In the genomic region with DNA sequence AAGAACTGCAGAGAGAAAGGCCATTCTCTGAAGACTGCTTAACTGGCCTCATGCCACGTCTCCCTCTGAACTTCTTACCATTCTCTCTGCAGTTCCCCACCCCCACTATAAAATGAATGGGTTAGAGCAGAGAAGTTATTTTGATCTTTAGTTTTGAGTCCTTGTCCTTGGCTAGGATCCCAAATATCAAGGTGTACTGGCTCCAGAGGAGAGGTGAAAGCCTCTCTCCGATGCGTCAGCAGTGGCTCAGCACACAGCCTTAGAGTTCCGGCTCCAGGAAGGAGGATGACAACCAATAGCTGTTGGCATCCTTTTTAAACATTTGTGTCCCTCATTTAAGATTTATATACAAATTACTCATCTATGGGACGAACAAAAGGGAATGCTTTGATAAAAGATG, we compare ENCODE assay signal across 21 mouse cellular contexts.
DNase-seq lines count a peak whose midpoint lies in the region; ATAC-seq and TF ChIP-seq lines count a peak whose summit lies in the region.
"Had no signal": no experiment of that assay in that cellular context is flagged by ENCODE, and none has a peak within 500 bp of the region (broad histone marks: within the 10 kb centered on the region; RNA-seq: fewer than 3 reads in every experiment).

No protein-coding gene starts in this region.

- H3K9ac ChIP-seq in liver, adult 2 months (ENCODE audit: low read depth, low read length), result no peak overlapping the region
- H3K9ac ChIP-seq in liver, embryonic 12.5 days, result no peak overlapping the region
- H3K9ac ChIP-seq: embryonic facial prominence, embryonic 15.5 days; heart, embryonic 12.5 days had no signal

- no peak overlapping the region for H3K4me3 ChIP-seq in kidney, adult 2 months (ENCODE audit: insufficient read depth, low read depth, low read length)
- H3K4me3 ChIP-seq in liver, adult 2 months (ENCODE audit: insufficient read depth, low read depth, low read length), result no peak overlapping the region
- H3K4me3 ChIP-seq in liver, embryonic 12.5 days, result no peak overlapping the region
- H3K4me3 ChIP-seq: embryonic facial prominence, embryonic 15.5 days; erythroblast, embryonic 14.5 days; forebrain, embryonic 10.5 days; gastrocnemius, adult 2 months; heart, embryonic 12.5 days had no signal

- H3K27ac ChIP-seq in kidney, adult 2 months (ENCODE audit: insufficient read depth, low read depth, low read length), result no peak overlapping the region
- H3K27ac ChIP-seq in liver, adult 2 months (replicated peaks; ENCODE audit: insufficient read depth, low read depth, low read length), result peak overlapping the region; percentile 31; the same call in 1 of the 2 replicates
- H3K27ac ChIP-seq in liver, embryonic 12.5 days, result no peak overlapping the region
- H3K27ac ChIP-seq: embryonic facial prominence, embryonic 15.5 days; forebrain, embryonic 10.5 days; gastrocnemius, adult 2 months had no signal

- no peaks in the 10 kb centered on the region for H3K79me2 ChIP-seq in liver, adult 2 months (ENCODE audit: control insufficient read depth, insufficient read depth, low read length)

- no peak for TF ChIP-seq CTCF in kidney, adult 2 months (conservative IDR thresholded peaks at IDR 0.05; ENCODE audit: insufficient read depth, insufficient read length, low read depth, low read length)
- TF ChIP-seq CTCF in liver, adult 2 months (IDR thresholded peaks at IDR 0.05; ENCODE audit: low read depth, low read length), result no peak

- ATAC-seq in liver, embryonic 12.5 days, result no peak
- ATAC-seq: activated CD4-positive, CD25-positive, alpha-beta regulatory T cell, adult 4 months; forebrain, embryonic 14.5 days; hindbrain, embryonic 16.5 days; inflammation-experienced regulatory T-cells, adult 6 months; Patski had no signal

- no peak for TF ChIP-seq POLR2A in kidney, adult 2 months (IDR thresholded peaks at IDR 0.05; ENCODE audit: low read depth, low read length)
- TF ChIP-seq POLR2A in liver, adult 2 months (IDR thresholded peaks at IDR 0.05; ENCODE audit: extremely low read depth, insufficient read depth, low read length), result no peak

- peak; percentile 63 for DNase-seq in kidney, adult 2 months
- DNase-seq in kidney, adult 11 months, result no peak
- peak; percentile 68 for DNase-seq in liver, adult 2 months (ENCODE audit: extremely low read depth, low read depth, low spot score)
- peak; percentile 44 to 46 for DNase-seq in adrenal gland, postnatal 36 days
- no peak for DNase-seq in layer of hippocampus, postnatal 36 days
- DNase-seq: cerebellum, adult 18-20 months; cerebellum, adult 9-11 months; embryo, embryonic 11 days; gastrocnemius, adult 2 months; gastrocnemius, postnatal 25 days had no signal

- H3K4me1 ChIP-seq in kidney, adult 2 months (ENCODE audit: control insufficient read depth, insufficient read depth, low read length), result no peaks in the 10 kb centered on the region
- H3K4me1 ChIP-seq in liver, adult 2 months (ENCODE audit: control insufficient read depth, insufficient read depth, low read length), result peaks cover 14% of the 10 kb centered on the region
- no peaks in the 10 kb centered on the region for H3K4me1 ChIP-seq in liver, embryonic 12.5 days
- H3K4me1 ChIP-seq: embryonic facial prominence, embryonic 15.5 days; forebrain, embryonic 10.5 days had no signal

- no peaks in the 10 kb centered on the region for H3K36me3 ChIP-seq in kidney, adult 2 months (ENCODE audit: control insufficient read depth, insufficient read depth, low read length)
- peaks cover 20% of the 10 kb centered on the region for H3K36me3 ChIP-seq in liver, adult 2 months (ENCODE audit: control insufficient read depth, insufficient read depth, low read length)
- no peaks in the 10 kb centered on the region for H3K36me3 ChIP-seq in liver, embryonic 12.5 days
- H3K36me3 ChIP-seq: embryonic facial prominence, embryonic 15.5 days; forebrain, embryonic 10.5 days; heart, embryonic 12.5 days had no signal

- H3K9me3 ChIP-seq in liver, embryonic 12.5 days (replicated peaks), result no peaks in the 10 kb centered on the region
- H3K9me3 ChIP-seq: embryonic facial prominence, embryonic 15.5 days; forebrain, embryonic 10.5 days; heart, embryonic 12.5 days had no signal

- WGBS in kidney, adult 2 months, result 68% methylated on average over 5 of the region's 5 CpGs
- 66% methylated on average over 5 of the region's 5 CpGs for WGBS in liver, adult 2 months
- WGBS in liver, embryonic 12.5 days (ENCODE audit: insufficient replicate concordance), result 78% methylated on average over 5 of the region's 5 CpGs

- H3K4me2 ChIP-seq in liver, embryonic 12.5 days, result no peak overlapping the region
- H3K4me2 ChIP-seq: embryonic facial prominence, embryonic 15.5 days; heart, embryonic 12.5 days had no signal

- no peaks in the 10 kb centered on the region for H3K27me3 ChIP-seq in kidney, adult 2 months (replicated peaks; ENCODE audit: control insufficient read depth, insufficient read depth, low read length)
- H3K27me3 ChIP-seq in liver, adult 2 months (ENCODE audit: control insufficient read depth, insufficient read depth, low read length), result no peaks in the 10 kb centered on the region
- no peaks in the 10 kb centered on the region for H3K27me3 ChIP-seq in liver, embryonic 12.5 days (replicated peaks)
- H3K27me3 ChIP-seq: CH12.LX; embryonic facial prominence, embryonic 15.5 days; heart, embryonic 12.5 days had no signal

Comparison
In these comparisons a context has a peak if more than half of its experiments do, and no peak if none do; other contexts are left out.
1. DNase-seq: peak in kidney, adult 2 months (single experiment), liver, adult 2 months (single experiment) and adrenal gland, postnatal 36 days (2 of 2); none in kidney, adult 11 months (single experiment) and layer of hippocampus, postnatal 36 days (0 of 2).